Mouse (Mus musculus) T-helper 17 cell (primary cell): ENCODE data around the gene Apobec2.
"Not testable (repeated sequence)": the region's sequence is repeated elsewhere in the genome, so short reads cannot be mapped to it uniquely, and the experiment has no call there.

Experiments
- in situ Hi-C, 2 experiments: fragments of 300-600 bp; cut with MboI, MseI; formaldehyde crosslinking; loops; 1 replicate in 1 of 2; 2 replicates in 1 of 2; pipeline ENCODE4 v1.15.1; 2025; ENCODE audit warnings: high pct_unique_total_duplicates in 2 of 2

Apobec2 gene

DNA sequence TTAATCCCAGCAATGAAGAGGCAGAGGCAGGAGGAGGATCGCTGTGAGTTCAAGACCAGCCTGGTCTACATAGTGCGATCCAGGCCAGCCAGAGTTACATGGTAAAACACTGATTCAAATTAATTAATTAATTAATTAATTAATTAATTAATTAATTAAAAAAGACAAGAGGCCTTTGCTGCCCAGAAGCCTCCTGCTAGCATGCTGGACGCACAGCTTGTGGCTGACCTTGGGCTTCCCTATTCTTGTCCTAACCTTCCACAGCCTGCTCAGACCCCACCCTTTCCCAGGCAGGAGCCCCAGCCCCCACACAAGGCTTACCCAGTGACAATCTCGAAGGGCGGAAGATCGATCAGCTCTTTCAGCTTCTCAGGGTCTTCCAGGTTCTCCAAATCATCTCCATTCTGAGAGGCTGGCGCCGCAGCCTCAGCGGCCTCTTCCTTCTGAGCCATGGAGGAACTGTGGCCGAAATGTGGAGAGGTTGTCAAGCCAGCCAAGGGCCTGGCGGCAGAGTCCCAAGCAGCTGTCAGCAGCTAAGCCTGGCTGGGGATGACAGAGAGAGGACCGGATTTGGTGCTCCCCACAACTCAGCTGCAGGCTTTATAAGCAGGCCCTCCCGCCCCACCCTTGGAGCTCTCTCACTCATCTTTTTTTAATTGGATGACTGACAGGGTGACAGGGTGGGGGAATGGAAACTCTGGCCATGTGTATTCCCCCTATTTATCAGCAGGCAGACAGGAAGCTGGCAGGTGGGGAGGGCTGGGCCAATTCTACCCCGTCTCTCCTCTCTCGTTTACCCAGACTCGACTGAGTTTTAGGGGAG, at the start of gene Apobec2:
Gene Apobec2, minus strand, starts transcription at position 773 of the 823 bp plus-strand sequence.
- in situ Hi-C loops: no loop called here

- in situ Hi-C loops: no loop called here
Measured at GRCm38 (mm10) chr17:48479952-48480351, 47.2 kb upstream of the Apobec2 start.

DNA sequence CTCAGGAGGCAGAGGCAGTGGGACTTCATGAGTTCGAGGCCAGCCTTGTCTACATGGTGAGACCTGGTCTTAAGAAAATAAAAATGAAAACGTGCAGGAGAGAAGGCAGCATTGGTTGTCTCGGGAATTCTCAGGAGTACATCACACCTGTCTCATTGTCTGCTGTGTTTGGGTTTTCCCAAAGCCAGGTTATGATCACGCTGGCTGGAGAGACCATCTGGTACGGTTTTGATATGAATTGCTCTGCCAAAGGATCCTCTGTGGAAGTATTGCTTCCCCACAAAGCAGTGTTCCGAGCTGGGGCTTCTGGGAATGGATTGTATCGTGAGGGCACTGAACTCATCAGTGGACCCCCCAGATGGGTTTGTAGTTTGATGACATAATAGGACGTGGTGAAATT, 42.7 kb upstream of the Apobec2 start:
- in situ Hi-C loops: no loop called here

DNA sequence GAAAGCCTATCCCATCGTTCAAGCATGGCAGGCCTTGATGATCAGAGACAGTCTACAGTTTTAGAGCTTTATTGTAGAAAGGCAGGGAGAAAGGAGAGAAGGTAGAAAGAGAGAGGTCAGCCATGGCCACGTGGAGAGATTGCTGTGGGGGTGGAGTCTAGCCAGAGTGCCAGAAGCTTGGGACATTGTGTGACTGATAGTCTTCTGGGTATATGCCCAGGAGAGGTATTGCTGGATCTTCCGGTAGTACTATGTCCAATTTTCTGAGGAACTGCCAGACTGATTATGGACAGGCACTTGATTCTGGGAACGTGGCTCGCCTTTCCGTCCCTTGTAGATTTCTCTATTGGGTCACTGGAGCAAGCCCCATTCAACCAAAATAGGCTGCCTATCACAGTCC, 41.6 kb upstream of the Apobec2 start:
- in situ Hi-C loops: not testable (repeated sequence)

GRCm38 (mm10) chr17:48467395-48468231, 34.9 kb upstream of the Apobec2 start:
- in situ Hi-C loops: no loop called here

DNA sequence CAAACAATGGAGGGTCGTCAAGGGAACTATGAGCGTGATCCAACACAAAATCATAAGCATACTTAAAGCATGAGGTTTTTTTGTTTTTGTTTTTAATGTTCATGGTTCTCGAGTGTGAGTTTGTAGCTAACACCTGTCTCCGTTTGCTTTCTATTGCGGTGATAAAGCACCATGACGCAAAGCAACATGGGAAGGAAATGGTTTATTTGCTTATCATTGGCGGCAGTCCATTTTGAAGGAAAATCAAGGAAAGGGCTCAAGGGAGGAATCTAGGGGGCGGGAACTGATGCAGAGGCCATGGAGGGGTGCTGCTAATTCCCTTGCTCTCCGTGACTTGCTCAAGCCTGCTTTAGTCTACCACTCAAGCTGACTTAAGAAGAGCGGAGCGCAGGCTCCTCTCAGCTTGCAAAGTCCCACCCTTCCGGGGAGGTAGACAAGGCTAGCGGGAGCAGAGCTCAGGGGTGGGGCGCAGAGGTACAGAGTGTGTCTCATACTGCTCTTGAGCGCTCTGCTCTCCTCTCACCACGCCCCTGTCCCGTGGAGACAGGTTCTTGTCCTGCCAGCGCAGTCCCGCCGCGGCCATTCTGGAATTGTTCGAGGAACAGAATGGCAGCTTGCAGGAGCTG, 34.2 kb upstream of the Apobec2 start:
- in situ Hi-C loops: no loop called here

GRCm38 (mm10) chr17:48463391-48463790, 30.7 kb upstream of the Apobec2 start:
- in situ Hi-C loops: no loop called here

DNA sequence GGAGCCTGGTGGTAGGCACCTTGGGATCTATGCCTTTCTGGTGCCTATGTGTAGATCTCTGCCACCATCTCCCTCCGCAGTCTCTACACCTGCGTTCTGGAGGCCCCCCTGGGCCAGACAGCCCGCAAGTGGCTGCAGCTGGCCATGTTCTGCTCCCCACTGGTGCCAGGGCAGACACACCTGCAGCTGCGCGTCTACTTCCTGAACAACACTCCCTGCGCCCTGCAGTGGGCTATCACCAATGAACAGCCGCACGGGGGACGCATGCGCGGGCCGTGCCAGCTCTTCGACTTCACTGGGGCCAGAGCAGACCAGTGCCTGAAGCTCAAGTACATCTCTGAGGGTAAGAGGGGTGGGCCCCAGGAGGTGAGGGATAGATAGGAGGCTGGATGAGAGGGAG, 29.4 kb upstream of the Apobec2 start:
- in situ Hi-C loops: no loop called here

DNA sequence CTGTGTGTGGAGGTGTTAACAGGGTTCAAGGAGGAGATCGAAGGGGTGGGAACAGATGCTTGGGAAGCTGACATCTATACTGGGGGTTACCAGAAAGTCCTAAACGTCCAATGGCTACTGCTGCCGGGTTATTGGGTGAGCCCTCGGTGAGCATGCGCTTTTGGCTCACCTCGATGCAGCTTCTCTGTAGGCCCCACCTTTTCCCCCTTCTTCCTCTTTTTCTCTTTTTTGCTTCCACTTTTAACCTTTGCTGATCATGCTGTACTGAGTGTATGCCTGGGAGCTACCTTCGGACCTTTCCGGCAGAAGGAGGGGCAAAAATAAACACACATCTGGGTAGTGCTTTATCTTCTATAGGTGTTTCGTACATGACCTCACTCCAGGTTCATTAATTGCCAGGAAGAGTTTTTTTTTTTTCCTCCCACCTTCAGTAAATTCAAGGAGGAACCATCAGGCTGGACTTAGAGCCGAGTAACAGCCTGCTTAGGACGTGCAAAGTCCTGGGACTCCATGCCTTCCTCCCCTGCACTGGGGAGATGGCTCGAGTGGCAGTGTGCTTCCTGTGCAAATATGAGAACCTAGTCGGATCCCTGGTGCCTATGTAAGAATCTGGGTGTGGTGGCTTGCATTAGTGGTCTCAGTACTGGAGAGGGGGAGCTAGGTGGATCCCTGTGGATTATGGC, 25.4 kb upstream of the Apobec2 start:
- in situ Hi-C loops: no loop called here

- in situ Hi-C loops: no loop called here
Measured at GRCm38 (mm10) chr17:48455955-48456354, 23.2 kb upstream of the Apobec2 start.

- in situ Hi-C loops: no loop called here
Measured at GRCm38 (mm10) chr17:48454688-48455087, 22.0 kb upstream of the Apobec2 start, which contains the start of gene Unc5cl. Unc5cl (plus strand) TSS chr17:48454901.

- in situ Hi-C loops: no loop called here
Measured at GRCm38 (mm10) chr17:48454190-48454589, 21.5 kb upstream of the Apobec2 start.

- in situ Hi-C loops: no loop called here
Measured at GRCm38 (mm10) chr17:48453489-48453888, 20.8 kb upstream of the Apobec2 start.

DNA sequence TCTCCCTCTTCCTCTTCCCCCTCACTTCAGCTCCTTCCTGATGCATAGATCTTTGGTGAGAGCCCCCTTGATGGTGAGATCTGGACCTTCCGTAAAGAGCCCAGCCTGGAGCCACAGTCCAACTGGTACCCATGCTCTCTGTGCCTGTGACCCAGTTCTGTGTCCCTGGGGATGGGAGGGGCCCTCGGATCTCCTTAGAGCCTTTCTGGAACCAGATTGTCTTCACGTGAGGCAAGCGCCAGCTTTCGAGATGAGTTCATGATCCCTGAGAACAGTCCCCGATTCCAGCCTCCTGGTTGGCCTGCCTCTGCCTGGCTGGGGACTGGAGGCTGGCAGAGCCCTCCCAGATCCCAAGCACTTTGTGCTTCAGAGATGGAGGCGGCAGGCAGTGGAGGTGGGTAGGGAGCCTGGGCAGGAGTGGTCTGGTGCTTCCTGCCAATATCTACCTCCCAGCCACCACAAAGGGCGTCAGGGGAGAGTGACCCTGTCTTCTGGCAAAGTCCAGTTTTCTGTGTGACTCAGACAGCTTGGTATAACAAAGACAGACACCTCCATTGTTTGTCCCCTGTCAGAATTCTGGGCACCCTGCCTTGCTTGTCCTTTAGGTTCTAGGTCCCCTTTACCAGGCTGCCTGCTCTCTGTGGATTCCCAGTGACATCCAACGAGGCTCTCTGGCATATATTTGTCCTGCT, 19.2 kb upstream of the Apobec2 start:
- in situ Hi-C loops: no loop called here

- in situ Hi-C loops: no loop called here
Measured at GRCm38 (mm10) chr17:48451353-48451675, 18.6 kb upstream of the Apobec2 start, which contains the start of gene Tspo2. Tspo2 (minus strand) TSS chr17:48451522.

DNA sequence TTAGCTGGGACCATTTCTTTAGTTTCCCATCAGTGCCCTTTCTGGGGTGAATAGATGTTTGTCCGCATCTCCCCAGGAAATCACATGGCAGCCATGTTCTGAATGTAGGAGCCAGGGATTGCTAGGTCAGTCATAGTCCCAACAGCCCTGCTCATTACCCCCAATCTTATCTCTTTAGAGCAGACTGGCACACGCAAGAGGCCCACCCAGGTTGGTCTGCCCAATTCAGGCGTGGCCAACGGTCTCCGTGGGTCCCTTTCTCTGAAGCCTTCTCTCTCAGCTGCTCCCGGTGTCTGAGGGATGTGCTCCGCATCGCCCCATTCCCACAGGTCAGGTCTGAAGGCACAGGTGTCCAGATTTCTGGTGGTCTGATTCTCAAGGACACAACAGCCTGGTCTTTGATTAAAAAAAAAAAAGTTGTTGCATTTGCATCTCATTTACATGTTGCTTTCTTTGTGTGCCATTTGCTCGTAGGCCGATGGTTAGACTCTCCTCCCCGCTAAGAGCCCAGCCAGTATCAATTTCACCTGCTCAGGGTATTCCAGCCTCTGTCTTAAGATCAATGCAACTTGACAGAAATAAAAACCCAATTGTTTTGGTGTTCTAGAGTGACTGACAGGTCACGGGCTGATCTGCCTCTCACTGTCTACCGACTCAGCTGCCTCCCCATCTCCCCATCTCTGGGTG, 18.1 kb upstream of the Apobec2 start:
- in situ Hi-C loops: no loop called here

DNA sequence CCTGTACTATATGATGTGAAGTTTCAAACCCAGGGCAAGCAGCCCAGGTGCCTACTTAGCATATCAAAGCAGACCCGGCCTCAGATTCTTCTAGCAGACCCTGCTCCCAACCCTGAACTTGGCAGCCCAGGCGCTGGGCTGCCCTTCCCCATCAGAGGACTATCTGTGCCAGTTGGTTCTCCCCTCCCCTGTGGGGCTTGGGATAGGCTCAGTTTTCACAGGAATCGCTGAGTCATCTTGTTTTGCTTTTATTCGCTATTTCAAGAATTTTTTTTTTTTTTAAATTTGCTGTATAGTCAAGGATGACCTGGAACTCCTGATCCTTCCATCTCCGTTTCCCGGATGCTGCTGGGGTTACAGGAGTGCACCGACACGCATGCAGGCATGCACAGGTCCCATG, 14.9 kb upstream of the Apobec2 start:
- in situ Hi-C loops: no loop called here

DNA sequence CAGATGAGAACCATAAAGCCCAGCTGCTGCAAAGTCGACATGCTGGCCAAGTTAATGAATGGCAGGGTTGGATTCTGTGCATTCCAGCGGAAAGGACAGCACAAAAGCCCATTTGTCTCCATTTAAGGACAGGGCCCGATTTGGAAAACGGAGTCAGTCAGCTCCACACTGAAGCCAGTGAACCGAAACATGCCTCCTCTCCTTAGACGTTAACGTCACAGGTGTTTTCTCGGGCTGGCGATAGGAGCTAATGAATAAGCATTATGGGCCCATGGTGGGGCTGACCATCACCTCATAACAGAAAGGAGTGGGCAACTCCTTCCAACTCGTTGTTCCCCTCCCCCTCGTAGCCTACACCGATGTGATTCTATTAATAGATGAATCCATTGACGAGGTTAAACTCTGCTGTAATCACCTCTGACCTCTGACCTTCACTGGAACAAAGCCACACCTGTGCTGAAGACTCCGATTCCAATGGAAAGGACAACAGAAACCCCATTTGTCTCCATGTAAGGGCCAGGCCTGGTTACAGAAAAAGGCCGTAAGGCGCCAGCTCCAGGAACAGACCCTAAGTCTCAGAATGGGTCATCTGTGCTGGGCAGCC, 10.9 kb upstream of the Apobec2 start:
- in situ Hi-C loops: no loop called here

GRCm38 (mm10) chr17:48442745-48443457, 10.2 kb upstream of the Apobec2 start:
- in situ Hi-C loops: no loop called here
